Mouse (Mus musculus): ENCODE results near the gene Mcm2. TPM values are rescaled to one million over a fixed set of nuclear protein-coding genes. Genes with fewer than 3 reads are reported as not detected.
A peak's percentile ranks its signal among the peaks of the same experiment; 100 is the strongest.

The Mcm2 gene
- total RNA-seq, 1 experiment from 2014 or later = 17.7 TPM

- no peak for ATAC-seq (ENCODE audit: extremely low read depth, insufficient number of reproducible peaks, low FRiP score, poor library complexity, severe bottlenecking)
Observed at GRCm38 (mm10) chr6:88928026-88928425, 29.4 kb upstream of the Mcm2 start.

- ATAC-seq (ENCODE audit: extremely low read depth, insufficient number of reproducible peaks, low FRiP score, poor library complexity, severe bottlenecking) = peak; percentile 25; the same call in 1 of the 2 replicates
Observed at GRCm38 (mm10) chr6:88927595-88927994, 29.0 kb upstream of the Mcm2 start.

GRCm38 (mm10) chr6:88926870-88927269 lies 28.3 kb upstream of the Mcm2 start:
- no peak for ATAC-seq (ENCODE audit: extremely low read depth, insufficient number of reproducible peaks, low FRiP score, poor library complexity, severe bottlenecking)

- ATAC-seq (ENCODE audit: extremely low read depth, insufficient number of reproducible peaks, low FRiP score, poor library complexity, severe bottlenecking) = no peak
Observed at GRCm38 (mm10) chr6:88925640-88926205, 27.1 kb upstream of the Mcm2 start.

- ATAC-seq (ENCODE audit: extremely low read depth, insufficient number of reproducible peaks, low FRiP score, poor library complexity, severe bottlenecking) = no peak
Observed at GRCm38 (mm10) chr6:88924502-88925275, 26.1 kb upstream of the Mcm2 start.

GRCm38 (mm10) chr6:88918802-88919201 lies 20.2 kb upstream of the Mcm2 start:
- no peak for ATAC-seq (ENCODE audit: extremely low read depth, insufficient number of reproducible peaks, low FRiP score, poor library complexity, severe bottlenecking)

GRCm38 (mm10) chr6:88916153-88916552 lies 17.6 kb upstream of the Mcm2 start:
- 0 out of 2 replicates have a peak, but pooled peaks have one; percentile 34 for ATAC-seq (ENCODE audit: extremely low read depth, insufficient number of reproducible peaks, low FRiP score, poor library complexity, severe bottlenecking)

- no peak for ATAC-seq (ENCODE audit: extremely low read depth, insufficient number of reproducible peaks, low FRiP score, poor library complexity, severe bottlenecking)
Observed at GRCm38 (mm10) chr6:88915510-88915909, 16.9 kb upstream of the Mcm2 start.

- ATAC-seq (ENCODE audit: extremely low read depth, insufficient number of reproducible peaks, low FRiP score, poor library complexity, severe bottlenecking) = no peak
Observed at GRCm38 (mm10) chr6:88914799-88915198, 16.2 kb upstream of the Mcm2 start.

- no peak for ATAC-seq (ENCODE audit: extremely low read depth, insufficient number of reproducible peaks, low FRiP score, poor library complexity, severe bottlenecking)
Observed at GRCm38 (mm10) chr6:88913440-88913839, 14.9 kb upstream of the Mcm2 start.

- no peak for ATAC-seq (ENCODE audit: extremely low read depth, insufficient number of reproducible peaks, low FRiP score, poor library complexity, severe bottlenecking)
Observed at GRCm38 (mm10) chr6:88913022-88913421, 14.4 kb upstream of the Mcm2 start.

- no peak for ATAC-seq (ENCODE audit: extremely low read depth, insufficient number of reproducible peaks, low FRiP score, poor library complexity, severe bottlenecking)
Observed at GRCm38 (mm10) chr6:88909151-88909550, 10.6 kb upstream of the Mcm2 start.

GRCm38 (mm10) chr6:88906369-88907108 lies 8.0 kb upstream of the Mcm2 start:
- peak; percentile 24; the same call in 1 of the 2 replicates for ATAC-seq (ENCODE audit: extremely low read depth, insufficient number of reproducible peaks, low FRiP score, poor library complexity, severe bottlenecking)

GRCm38 (mm10) chr6:88905042-88905441 lies 6.5 kb upstream of the Mcm2 start:
- no peak for ATAC-seq (ENCODE audit: extremely low read depth, insufficient number of reproducible peaks, low FRiP score, poor library complexity, severe bottlenecking)

GRCm38 (mm10) chr6:88904456-88904974 lies 5.9 kb upstream of the Mcm2 start:
- no peak for ATAC-seq (ENCODE audit: extremely low read depth, insufficient number of reproducible peaks, low FRiP score, poor library complexity, severe bottlenecking)

GRCm38 (mm10) chr6:88903708-88904107 lies 5.1 kb upstream of the Mcm2 start:
- ATAC-seq (ENCODE audit: extremely low read depth, insufficient number of reproducible peaks, low FRiP score, poor library complexity, severe bottlenecking) = no peak

GRCm38 (mm10) chr6:88901947-88902820 lies 3.6 kb upstream of the Mcm2 start, which contains the start of gene Tpra1:
Gene Tpra1 (plus strand): TSS chr6:88902251.
- peak; percentile 82 for ATAC-seq (ENCODE audit: extremely low read depth, insufficient number of reproducible peaks, low FRiP score, poor library complexity, severe bottlenecking)

- ATAC-seq (ENCODE audit: extremely low read depth, insufficient number of reproducible peaks, low FRiP score, poor library complexity, severe bottlenecking) = no peak
Observed at GRCm38 (mm10) chr6:88901471-88901870, 2.9 kb upstream of the Mcm2 start.

GRCm38 (mm10) chr6:88899628-88900027 lies 1.0 kb upstream of the Mcm2 start:
- no peak for ATAC-seq (ENCODE audit: extremely low read depth, insufficient number of reproducible peaks, low FRiP score, poor library complexity, severe bottlenecking)

All from neutrophil, adult 5-6 weeks (primary cell).